Mouse (Mus musculus) heart, embryonic 12.5 days (tissue): ENCODE results near the gene Psmc3ip. TPM values are rescaled to one million over a fixed set of nuclear protein-coding genes. Genes with fewer than 3 reads are reported as not detected.

Source experiments
- ATAC-seq: fragments of 200-750 bp; cut with Nextera tagmentation; 2 replicates; pipeline ENCODE4 v1.8.0; 2017; ENCODE audit warnings: moderate TSS enrichment, moderate library complexity; ENCODE audit not compliant: insufficient number of reproducible peaks, low FRiP score
- H3K27ac ChIP-seq: fragments of 300-500 bp; sonication (generic); 2 replicates; pipeline ENCODE4 v1.5.1; 2016; ENCODE audit warnings: mild to moderate bottlenecking, moderate library complexity; ENCODE audit not compliant: poor library complexity, severe bottlenecking
- H3K27me3 ChIP-seq: fragments of 300-500 bp; sonication (generic); replicated peaks from 2 replicates; pipeline ENCODE4 v1.6.1; 2016; ENCODE audit warnings: mild to moderate bottlenecking, moderate library complexity
- H3K36me3 ChIP-seq: fragments of 300-500 bp; sonication (generic); 2 replicates; pipeline ENCODE4 v1.6.1; 2016; ENCODE audit warnings: mild to moderate bottlenecking, moderate library complexity
- H3K4me1 ChIP-seq: fragments of 300-500 bp; sonication (generic); replicated peaks from 2 replicates; pipeline ENCODE4 v1.6.1; 2016; ENCODE audit warnings: mild to moderate bottlenecking
- H3K4me2 ChIP-seq: fragments of 300-500 bp; sonication (generic); 2 replicates; pipeline ENCODE4 v1.6.1; 2016; ENCODE audit warnings: mild to moderate bottlenecking, moderate library complexity
- H3K4me3 ChIP-seq: fragments of 300-500 bp; sonication (generic); 2 replicates; pipeline ENCODE4 v1.5.1; 2016; ENCODE audit warnings: mild to moderate bottlenecking
- H3K9ac ChIP-seq: fragments of 300-500 bp; sonication (generic); 2 replicates; pipeline ENCODE4 v1.6.1; 2016; ENCODE audit warnings: mild to moderate bottlenecking, moderate library complexity
- H3K9me3 ChIP-seq: fragments of 300-500 bp; sonication (generic); replicated peaks from 2 replicates; pipeline ENCODE4 v1.6.1; 2016; ENCODE audit warnings: mild to moderate bottlenecking, moderate library complexity
- WGBS: fragments of 180-500 bp; shearing (Covaris S2); methylation state at CpG from one replicate; pipeline ENCODE4 v1.1.7; 2016; 5-methylcytosine and 5-hydroxymethylcytosine counted together
- polyA plus RNA-seq: library from polyadenylated mRNA; unstranded; fragments of >200 nt; fragmentation: Nextera tagmentation; extraction: Ambion mirVana; gene quantifications from 2 replicates; pipeline ENCODE4 v1.2.1, GENCODE M21; 2016

Psmc3ip gene
- polyA plus RNA-seq, 1 experiment from 2014 or later, result 20.8 TPM

DNA sequence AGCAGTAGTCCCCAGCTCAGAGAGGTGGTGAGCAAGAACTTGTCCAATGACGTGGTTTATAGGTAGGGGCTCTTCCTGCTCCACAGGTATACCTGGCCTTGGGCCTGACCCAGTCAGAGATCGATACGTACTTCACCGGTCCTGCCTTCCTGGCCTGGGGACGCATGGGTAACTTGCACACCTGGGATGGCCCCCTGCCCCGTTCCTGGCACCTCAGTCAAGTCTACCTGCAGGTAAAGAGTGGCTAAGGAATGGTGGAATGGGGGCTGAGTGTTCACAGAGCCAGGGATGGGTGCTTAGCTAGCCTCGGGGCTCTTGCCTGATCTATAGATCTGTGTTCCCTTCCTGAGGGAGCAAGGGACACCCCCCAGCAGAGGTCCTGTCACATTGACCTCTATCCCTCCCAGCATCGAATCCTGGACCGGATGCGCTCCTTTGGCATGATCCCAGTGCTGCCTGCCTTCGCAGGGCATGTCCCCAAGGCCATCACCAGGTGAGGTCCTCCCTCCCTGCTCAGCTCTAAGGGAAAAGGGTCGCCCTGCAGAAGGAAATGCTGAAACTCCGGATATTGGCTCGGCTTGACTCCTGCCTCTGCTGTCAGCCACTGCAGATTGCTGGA is 23.3 kb downstream of the Psmc3ip start:
- no peak overlapping the region for H3K9ac ChIP-seq
- peaks cover 13% of the 10 kb centered on the region for H3K4me1 ChIP-seq
- H3K4me2 ChIP-seq, result no peak overlapping the region
- no peaks in the 10 kb centered on the region for H3K9me3 ChIP-seq
- H3K27ac ChIP-seq, result no peak overlapping the region
- WGBS, result 65% methylated on average over 14 of the region's 14 CpGs
- peaks cover 10% of the 10 kb centered on the region for H3K36me3 ChIP-seq
- peaks cover 30% of the 10 kb centered on the region for H3K27me3 ChIP-seq
- H3K4me3 ChIP-seq, result no peak overlapping the region
- no peak for ATAC-seq

DNA sequence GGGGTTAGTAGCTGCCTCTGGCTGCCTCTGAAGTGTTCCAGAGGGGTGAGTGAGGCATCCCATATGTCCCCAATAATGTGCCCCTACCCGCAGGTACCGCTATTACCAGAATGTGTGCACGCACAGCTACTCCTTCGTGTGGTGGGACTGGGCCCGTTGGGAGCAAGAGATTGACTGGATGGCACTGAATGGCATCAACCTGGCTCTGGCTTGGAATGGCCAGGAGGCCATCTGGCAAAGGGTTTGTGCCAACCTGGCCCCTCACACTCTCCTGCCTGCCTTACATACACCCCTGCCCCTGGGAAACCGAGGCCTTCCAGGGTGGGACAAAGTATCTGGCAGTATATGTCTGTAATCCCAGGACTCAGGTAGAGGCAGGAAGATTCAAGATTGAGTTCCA is 24.2 kb downstream of the Psmc3ip start:
- H3K4me2 ChIP-seq, result peak overlapping the region; percentile 97
- H3K9ac ChIP-seq, result peak overlapping the region; percentile 83; the same call in 1 of the 2 replicates
- H3K36me3 ChIP-seq, result 0 out of 2 replicates have a peak, but pooled peaks cover 3% of the 10 kb centered on the region
- H3K4me1 ChIP-seq, result peaks cover 23% of the 10 kb centered on the region
- no peaks in the 10 kb centered on the region for H3K9me3 ChIP-seq
- peak overlapping the region; percentile 81 for H3K4me3 ChIP-seq
- H3K27me3 ChIP-seq, result peaks cover 21% of the 10 kb centered on the region
- no peak overlapping the region for H3K27ac ChIP-seq
- 73% methylated on average over 6 of the region's 6 CpGs for WGBS
- ATAC-seq, result no peak

DNA sequence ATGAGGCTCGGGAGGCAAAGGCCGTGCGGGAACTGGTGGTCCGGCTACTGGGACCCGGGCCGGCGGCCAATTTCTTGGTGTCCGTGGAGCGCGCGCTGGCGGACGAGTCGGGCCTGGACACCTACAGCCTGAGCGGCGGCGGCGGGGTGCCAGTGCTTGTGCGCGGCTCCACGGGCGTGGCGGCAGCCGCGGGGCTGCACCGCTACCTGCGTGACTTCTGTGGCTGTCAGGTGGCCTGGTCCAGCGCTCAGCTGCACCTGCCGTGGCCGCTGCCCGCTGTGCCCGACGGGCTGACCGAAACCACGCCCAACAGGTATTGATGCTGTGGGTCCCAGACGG is 25.1 kb downstream of the Psmc3ip start:
- peak overlapping the region; percentile 81 for H3K4me3 ChIP-seq
- WGBS, result under 1% methylated on average over 36 of the region's 36 CpGs
- H3K9ac ChIP-seq, result peak overlapping the region; percentile 83
- H3K4me2 ChIP-seq, result peak overlapping the region; percentile 97
- peak; percentile 40 for ATAC-seq
- 0 out of 2 replicates have a peak, but pooled peaks cover 3% of the 10 kb centered on the region for H3K36me3 ChIP-seq
- no peak overlapping the region for H3K27ac ChIP-seq
- H3K4me1 ChIP-seq, result peaks cover 25% of the 10 kb centered on the region
- no peaks in the 10 kb centered on the region for H3K9me3 ChIP-seq
- peaks cover 20% of the 10 kb centered on the region; the same call in 1 of the 2 replicates for H3K27me3 ChIP-seq

DNA sequence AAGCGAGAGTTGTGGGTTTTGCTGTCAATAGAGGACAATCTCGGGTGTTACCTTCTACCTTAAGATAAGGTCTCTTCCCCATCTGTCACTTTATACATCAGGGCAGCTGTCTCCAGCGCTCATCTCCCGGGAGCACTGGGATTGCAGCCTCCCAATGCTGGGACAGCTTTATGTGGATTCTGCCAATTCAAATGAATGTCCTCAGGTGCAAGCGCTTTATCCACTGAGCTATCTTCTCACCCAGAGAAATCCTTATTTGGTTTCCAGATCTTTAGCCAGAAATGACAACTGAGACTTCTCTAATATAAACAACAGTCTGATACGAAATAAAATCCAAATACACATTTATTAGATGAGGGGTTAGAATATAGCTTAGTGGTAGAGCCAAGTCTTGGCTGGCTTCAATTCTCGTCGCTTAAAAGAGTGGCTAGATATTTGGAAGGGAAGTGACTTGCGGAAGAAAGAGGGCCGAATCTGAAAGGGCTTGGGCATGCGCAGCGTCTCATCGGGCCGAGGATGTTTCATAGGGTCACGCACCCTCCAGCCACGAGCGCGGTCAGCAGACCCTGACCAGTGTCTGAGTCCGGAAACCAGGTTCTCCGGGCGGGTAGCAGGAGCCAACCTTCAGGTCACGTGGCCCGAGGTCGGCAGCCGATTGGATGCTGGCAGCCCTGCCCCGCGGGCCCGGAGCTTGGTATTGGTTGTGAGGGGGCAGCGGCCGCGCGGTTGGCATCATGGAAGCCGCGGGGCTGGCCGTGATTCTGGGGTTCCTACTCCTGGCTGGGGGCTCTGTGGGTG is 25.6 kb downstream of the Psmc3ip start, which contains the start of gene Naglu:
Gene Naglu (plus strand): TSS at position 622 of the 798 bp plus-strand sequence.
- H3K4me1 ChIP-seq, result peaks cover 29% of the 10 kb centered on the region
- ATAC-seq, result peak; percentile 91
- peak within 1 kb of the TSS; percentile 81 for H3K4me3 ChIP-seq
- H3K9ac ChIP-seq, result peak within 1 kb of the TSS; percentile 83
- 2% methylated on average over 35 of the region's 35 CpGs for WGBS
- peaks cover 20% of the 10 kb centered on the region; the same call in 1 of the 2 replicates for H3K27me3 ChIP-seq
- H3K9me3 ChIP-seq, result no peaks in the 10 kb centered on the region
- H3K27ac ChIP-seq, result no peak within 1 kb of the TSS
- 0 out of 2 replicates have a peak, but pooled peaks cover 3% of the 10 kb centered on the region for H3K36me3 ChIP-seq
- peak within 1 kb of the TSS; percentile 97 for H3K4me2 ChIP-seq

DNA sequence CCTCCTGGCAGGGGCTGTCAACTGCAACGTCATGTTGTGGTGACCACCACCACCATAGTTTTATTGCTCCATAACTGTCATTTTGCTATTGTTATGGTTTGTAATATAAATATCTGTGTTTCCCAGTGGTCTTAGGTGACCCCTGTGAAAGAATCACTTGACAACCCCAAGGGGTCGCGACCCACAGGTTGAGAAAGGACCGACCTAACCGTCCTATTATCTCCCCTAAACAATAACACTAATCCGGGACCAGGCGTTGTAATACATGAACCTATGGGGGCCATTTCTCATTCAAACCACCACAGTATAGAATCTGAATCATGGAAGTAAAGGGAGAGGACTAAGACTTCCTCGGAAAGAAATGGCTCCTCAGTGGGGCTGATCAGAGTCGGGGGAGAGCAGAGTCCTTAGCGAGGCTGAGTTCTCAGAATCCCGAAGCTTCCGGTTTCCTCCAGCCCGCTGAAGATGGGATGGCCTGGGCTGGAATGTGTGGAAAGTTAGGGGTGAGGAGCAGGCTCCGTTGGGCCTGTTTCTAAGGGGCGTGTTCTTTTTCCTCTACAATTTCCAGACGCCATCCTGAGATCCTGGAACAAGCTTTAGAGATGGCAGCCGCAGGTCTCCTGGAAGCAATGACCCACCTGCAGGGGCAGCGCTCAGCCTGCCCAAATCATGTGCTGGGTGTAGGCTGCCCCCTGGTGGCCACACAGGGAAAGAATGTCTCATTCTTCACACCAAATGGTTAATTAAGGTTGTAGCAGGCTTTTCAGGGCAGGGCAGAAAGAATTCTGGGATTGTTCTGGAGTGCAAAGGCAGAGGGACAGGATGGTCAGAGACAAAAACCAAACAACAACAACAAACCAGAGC is 28.5 kb downstream of the Psmc3ip start:
- Histone ChIP-seq H3K36me3 (peaks cover 11% of the 10 kb centered on the region; the same call in 1 of the 2 replicates), H3K4me1 (peaks cover 58% of the 10 kb centered on the region), H3K9me3 (no peaks in the 10 kb centered on the region), H3K27ac (no peak overlapping the region), H3K9ac (peak overlapping the region; percentile 39; the same call in 1 of the 2 replicates), H3K4me2 (peak overlapping the region; percentile 66), H3K4me3 (peak overlapping the region; percentile 30), H3K27me3 (peaks cover 11% of the 10 kb centered on the region; the same call in 1 of the 2 replicates)
- WGBS, result 22% methylated on average over 18 of the region's 18 CpGs
- ATAC-seq, result no peak

DNA sequence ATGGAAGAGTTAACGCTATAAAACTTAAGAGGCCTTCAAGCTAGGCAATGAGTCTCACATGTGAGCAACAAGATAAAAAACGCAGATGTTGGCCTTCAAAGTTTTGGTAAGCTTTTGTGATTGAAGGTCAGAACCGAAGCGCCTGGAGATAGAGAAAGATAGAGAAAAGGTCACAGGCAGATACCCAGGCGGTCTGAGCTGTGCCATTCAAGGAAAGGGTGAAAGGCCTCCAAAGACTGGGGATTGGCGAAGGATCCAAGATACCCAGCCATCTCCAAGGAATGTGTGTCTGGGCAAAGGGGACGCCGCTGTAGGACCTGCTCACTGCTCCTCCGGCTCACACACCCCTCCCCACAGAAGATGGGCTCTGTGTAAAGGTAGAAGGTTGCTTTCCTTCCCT is 30.2 kb downstream of the Psmc3ip start:
- peaks cover 18% of the 10 kb centered on the region for H3K36me3 ChIP-seq
- H3K4me1 ChIP-seq, result peaks cover 66% of the 10 kb centered on the region
- no peaks in the 10 kb centered on the region for H3K9me3 ChIP-seq
- no peaks in the 10 kb centered on the region for H3K27me3 ChIP-seq
- ATAC-seq, result no peak
- WGBS, result 75% methylated on average over 9 of the region's 9 CpGs
- no peak overlapping the region for H3K4me3 ChIP-seq
- peak overlapping the region; percentile 99 for H3K27ac ChIP-seq
- peak overlapping the region; percentile 52; the same call in 1 of the 2 replicates for H3K9ac ChIP-seq
- no peak overlapping the region for H3K4me2 ChIP-seq

DNA sequence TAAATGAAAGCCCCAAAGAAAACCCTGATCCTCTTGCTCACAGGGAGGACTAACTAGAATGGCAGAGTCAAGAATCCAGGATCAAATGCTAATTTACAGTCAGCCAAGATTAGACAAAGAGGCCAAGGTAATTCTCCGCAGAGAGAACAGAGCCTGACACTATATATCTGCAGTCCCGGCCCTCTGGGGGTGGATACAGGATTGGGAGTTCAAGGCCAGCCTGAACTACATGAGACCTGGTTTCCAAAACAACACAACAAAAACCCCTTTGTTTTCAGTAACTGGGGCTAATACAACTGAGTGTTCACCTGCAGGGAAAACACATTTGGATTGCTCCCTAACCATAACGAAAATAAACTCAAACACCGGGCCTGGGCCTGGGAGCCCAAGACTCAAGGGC is 30.8 kb downstream of the Psmc3ip start:
- ATAC-seq, result no peak
- Histone ChIP-seq H3K4me2 (peak overlapping the region; percentile 28), H3K4me1 (peaks cover 71% of the 10 kb centered on the region), H3K36me3 (peaks cover 18% of the 10 kb centered on the region), H3K4me3 (no peak overlapping the region), H3K27me3 (no peaks in the 10 kb centered on the region), H3K27ac (peak overlapping the region; percentile 99), H3K9me3 (no peaks in the 10 kb centered on the region), H3K9ac (peak overlapping the region; percentile 72)
- WGBS, result 51% methylated on average over 4 of the region's 4 CpGs

DNA sequence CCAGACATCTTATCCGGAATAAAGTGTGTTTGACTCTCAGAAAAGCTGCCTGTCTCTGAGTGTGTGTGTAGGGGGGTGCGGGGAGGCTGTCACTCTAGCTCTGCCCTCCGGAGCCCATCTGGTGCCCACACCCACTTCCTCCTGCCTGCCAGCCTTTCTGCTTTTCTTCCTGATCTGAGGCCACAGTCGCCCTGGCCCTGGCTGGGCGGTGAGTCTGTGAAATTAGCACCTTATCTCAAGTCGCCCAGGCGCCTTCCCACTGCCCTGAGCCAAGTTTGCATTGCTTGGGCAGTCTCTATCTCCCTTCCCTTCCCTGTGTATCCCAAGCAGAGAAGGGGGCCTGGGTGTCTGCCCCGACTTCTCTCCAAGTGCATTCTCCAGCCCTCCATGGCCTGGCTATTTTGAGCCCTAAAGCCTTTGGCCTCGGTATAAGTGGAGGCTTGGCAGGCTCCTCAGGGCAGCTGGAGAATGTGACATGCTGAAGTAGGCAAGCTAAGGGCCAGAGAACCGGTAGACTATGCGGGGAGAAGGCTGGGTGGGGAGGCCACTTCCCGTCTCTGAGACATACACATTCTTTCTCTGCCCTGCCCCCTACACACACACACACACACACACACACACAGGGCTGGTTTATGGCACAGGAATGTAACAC is 31.4 kb downstream of the Psmc3ip start:
- WGBS, result 1% methylated on average over 12 of the region's 12 CpGs
- Histone ChIP-seq H3K36me3 (peaks cover 18% of the 10 kb centered on the region), H3K4me1 (peaks cover 74% of the 10 kb centered on the region), H3K9ac (peak overlapping the region; percentile 72), H3K4me2 (peak overlapping the region; percentile 28), H3K9me3 (no peaks in the 10 kb centered on the region), H3K27ac (peak overlapping the region; percentile 99), H3K4me3 (no peak overlapping the region; the same call in 1 of the 2 replicates), H3K27me3 (no peaks in the 10 kb centered on the region)
- peak; percentile 76 for ATAC-seq

DNA sequence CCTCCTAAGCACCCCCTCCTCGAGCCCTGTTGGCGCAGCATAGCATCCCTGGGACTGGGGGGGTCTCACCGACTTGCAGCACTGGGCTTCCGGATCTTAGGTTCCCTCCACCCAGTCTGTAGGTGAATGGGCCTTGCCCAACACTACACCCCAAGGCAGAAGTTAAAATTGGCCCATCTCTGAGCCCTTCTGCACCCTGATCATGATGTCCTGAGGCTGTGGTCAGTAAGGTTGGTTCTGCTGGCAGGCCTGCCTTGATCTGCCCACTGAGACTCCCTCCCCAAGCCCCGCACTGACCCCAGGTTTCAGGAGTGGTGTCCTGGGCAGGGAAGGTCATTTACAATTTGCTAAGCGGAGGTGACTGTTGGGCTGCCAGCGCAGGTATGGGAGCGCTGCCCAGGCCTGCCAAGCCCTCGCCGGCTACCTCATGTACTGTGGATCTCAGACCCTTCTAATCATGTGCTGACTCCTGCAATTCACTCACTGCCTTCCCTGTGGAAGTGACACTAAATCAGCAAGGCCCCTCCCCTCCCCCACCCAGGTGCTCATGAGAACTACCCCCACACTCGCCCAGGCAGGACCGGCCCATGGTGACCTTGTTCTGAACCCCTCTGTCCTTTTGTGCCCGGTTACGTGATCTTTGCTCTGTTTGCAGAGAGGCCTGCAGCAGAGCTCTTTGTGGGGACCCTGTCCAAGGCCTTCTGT is 32.1 kb downstream of the Psmc3ip start:
- 46% methylated on average over 14 of the region's 14 CpGs for WGBS
- H3K4me3 ChIP-seq, result no peak overlapping the region
- H3K36me3 ChIP-seq, result peaks cover 18% of the 10 kb centered on the region
- no peaks in the 10 kb centered on the region for H3K27me3 ChIP-seq
- peak; percentile 6; the same call in 1 of the 2 replicates for ATAC-seq
- peak overlapping the region; percentile 99 for H3K27ac ChIP-seq
- peaks cover 81% of the 10 kb centered on the region for H3K4me1 ChIP-seq
- H3K9ac ChIP-seq, result peak overlapping the region; percentile 72
- H3K4me2 ChIP-seq, result peak overlapping the region; percentile 28
- no peaks in the 10 kb centered on the region for H3K9me3 ChIP-seq
